Mouse (Mus musculus) embryo, embryonic 9.5 days (tissue): ENCODE measurements at regions not wholly inside any gene's neighbourhood (a gene's known extent, or its start where the extent isn't known, plus 50 kb on each side); places are given as distances from the start of the nearest gene placed in this dataset.

Experiments used
- DNase-seq: peaks from one replicate; pipeline ENCODE4 v3.0.0-alpha.2; 2017; ENCODE audit errors: extremely low spot score

GRCm38 (mm10) chr14:58202607-58203295, 132.4 kb downstream of the Fgf9 start:
- DNase-seq = peak; percentile 17

GRCm38 (mm10) chr14:58189948-58190347, 119.6 kb downstream of the Fgf9 start:
- DNase-seq = no peak

- DNase-seq = no peak
Measured at GRCm38 (mm10) chr14:58182869-58183268, 112.5 kb downstream of the Fgf9 start.

- no peak for DNase-seq
Measured at GRCm38 (mm10) chr14:58180724-58181123, 110.4 kb downstream of the Fgf9 start.

- no peak for DNase-seq
Measured at GRCm38 (mm10) chr14:58175651-58176363, 105.5 kb downstream of the Fgf9 start.

GRCm38 (mm10) chr14:58174512-58174911, 104.2 kb downstream of the Fgf9 start:
- DNase-seq = no peak

- DNase-seq = no peak
Measured at GRCm38 (mm10) chr14:58168920-58169319, 98.6 kb downstream of the Fgf9 start.
